Mouse (Mus musculus): ENCODE data around the gene Gsta3.

GRCm38 (mm10) chr1:21262401-21262800 is 22.0 kb downstream of the Gsta3 start:
- no peak for TF ChIP-seq POLR2A (IDR thresholded peaks at IDR 0.05; ENCODE audit: borderline replicate concordance, low read depth, low read length)
- no peak for TF ChIP-seq CTCF (IDR thresholded peaks at IDR 0.05; ENCODE audit: low read depth, low read length)
